Comparison of ENCODE assay signal across 9 mouse cellular contexts in the genomic region with DNA sequence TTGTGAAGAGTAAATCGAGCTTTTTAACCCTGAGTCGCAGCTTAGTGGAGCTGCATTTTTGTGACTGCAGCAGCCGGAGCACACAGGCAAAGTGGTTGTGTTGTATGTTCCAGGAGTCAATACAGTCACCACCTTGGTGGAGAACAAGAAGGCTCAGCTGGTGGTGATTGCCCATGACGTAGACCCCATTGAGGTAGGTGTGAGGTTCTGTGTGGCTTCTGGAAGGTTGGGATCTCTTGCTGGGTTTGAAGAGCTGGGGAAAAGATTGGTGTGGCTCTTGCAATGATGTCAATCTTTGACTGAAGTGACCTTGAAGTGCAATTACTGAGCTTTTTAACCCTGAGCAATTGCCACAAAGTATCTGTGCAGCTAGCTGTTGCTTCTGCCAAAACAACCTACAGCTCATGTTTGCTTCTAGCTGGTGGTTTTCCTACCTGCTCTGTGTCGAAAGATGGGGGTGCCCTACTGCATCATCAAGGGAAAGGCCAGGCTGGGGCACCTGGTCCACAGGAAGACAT. TPM values are rescaled to one million over a fixed set of nuclear protein-coding genes. Genes with fewer than 3 reads are reported as not detected.
A peak's percentile ranks its signal among the peaks of the same experiment; 100 is the strongest.
DNase-seq lines count a peak whose midpoint lies in the region; ATAC-seq and TF ChIP-seq lines count a peak whose summit lies in the region.
"Had no signal": no experiment of that assay in that cellular context is flagged by ENCODE, and none has a peak within 500 bp of the region (broad histone marks: within the 10 kb centered on the region; RNA-seq: fewer than 3 reads in every experiment).

No protein-coding gene starts in this region.

- no peaks in the 10 kb centered on the region for H3K27me3 ChIP-seq in C2C12 (ENCODE audit: control insufficient read depth, insufficient read depth, insufficient read length)
- H3K27me3 ChIP-seq in forebrain, embryonic 16.5 days (replicated peaks; ENCODE audit: control insufficient read depth, insufficient read depth, low read length), result no peaks in the 10 kb centered on the region
- H3K27me3 ChIP-seq in liver, embryonic 13.5 days, result no peaks in the 10 kb centered on the region

- H3ac ChIP-seq in C2C12 (ENCODE audit: control insufficient read depth, insufficient read length, low read depth), result peak overlapping the region; percentile 93

- H3K9ac ChIP-seq in forebrain, embryonic 16.5 days (replicated peaks; ENCODE audit: low read depth, low read length), result peak overlapping the region; percentile 84
- H3K9ac ChIP-seq in liver, embryonic 13.5 days, result peak overlapping the region; percentile 98

- 65% methylated on average over 5 of the region's 5 CpGs for WGBS in forebrain, embryonic 16.5 days
- WGBS in liver, embryonic 13.5 days (ENCODE audit: insufficient replicate concordance), result 43% methylated on average over 5 of the region's 5 CpGs

- H3K36me3 ChIP-seq in C2C12 (ENCODE audit: control insufficient read depth, insufficient read depth), result peaks cover 65% of the 10 kb centered on the region
- peaks cover 35% of the 10 kb centered on the region for H3K36me3 ChIP-seq in forebrain, embryonic 16.5 days (ENCODE audit: control insufficient read depth, insufficient read depth)
- peaks cover 54% of the 10 kb centered on the region for H3K36me3 ChIP-seq in liver, embryonic 13.5 days

- intact Hi-C loops in left cerebral cortex, postnatal 10 days (cut with DNase I), result no loop called here

- no peak overlapping the region for H3K27ac ChIP-seq in forebrain, embryonic 16.5 days (ENCODE audit: low read length)
- peak overlapping the region; percentile 90 for H3K27ac ChIP-seq in liver, embryonic 13.5 days

- H3K4me3 ChIP-seq in C2C12 (ENCODE audit: insufficient read depth, poor library complexity, severe bottlenecking), result peak overlapping the region; percentile 78
- H3K4me3 ChIP-seq in forebrain, embryonic 16.5 days (replicated peaks; ENCODE audit: low read length), result peak overlapping the region; percentile 84
- peak overlapping the region; percentile 77 for H3K4me3 ChIP-seq in liver, embryonic 13.5 days (replicated peaks)

- ATAC-seq in forebrain, embryonic 16.5 days, result no peak
- ATAC-seq in liver, embryonic 13.5 days (ENCODE audit: low read depth), result no peak

- H3K4me2 ChIP-seq in forebrain, embryonic 16.5 days (ENCODE audit: low read length), result peak overlapping the region; percentile 98
- peak overlapping the region; percentile 97 for H3K4me2 ChIP-seq in liver, embryonic 13.5 days

- H3K4me1 ChIP-seq in forebrain, embryonic 16.5 days (replicated peaks; ENCODE audit: control insufficient read depth, insufficient read depth, low read length), result peaks cover 48% of the 10 kb centered on the region
- peaks cover 82% of the 10 kb centered on the region for H3K4me1 ChIP-seq in liver, embryonic 13.5 days (replicated peaks)

- TF ChIP-seq CTCF in C2C12 (IDR thresholded peaks at IDR 0.05; ENCODE audit: control insufficient read depth, insufficient read depth, insufficient read length), result no peak

- H3K79me2 ChIP-seq in C2C12 (ENCODE audit: control insufficient read depth, insufficient read depth), result peaks cover 100% of the 10 kb centered on the region

- no peaks in the 10 kb centered on the region for H3K9me3 ChIP-seq in forebrain, embryonic 16.5 days (ENCODE audit: control insufficient read depth, low read length)
- H3K9me3 ChIP-seq in liver, embryonic 13.5 days (replicated peaks), result no peaks in the 10 kb centered on the region

- DNase-seq in cerebellum, adult 9-11 months, result peak; percentile 32
- no peak for DNase-seq in cerebellum, adult 11 months
- no peak for DNase-seq in liver, embryonic 13.5 days
- DNase-seq in natural killer cell, adult 2 months (ENCODE audit: low spot score in 2 of 2), result no peak
- DNase-seq in left cerebral cortex, postnatal 10 days (ENCODE audit: extremely low spot score in 1 of 2, low spot score in 2 of 2), result no peak
- no peak for DNase-seq in adrenal gland, postnatal 10 days
- DNase-seq: cerebellum, adult 2 months had no signal

- peaks cover 74% of the 10 kb centered on the region for H3K79me3 ChIP-seq in C2C12 (ENCODE audit: low read depth)

TF ChIP-seq in C2C12, 6 proteins besides CTCF, POLR2A, EP300 and RAD21:
- TF ChIP-seq MYOD1 (IDR thresholded peaks at IDR 0.05; ENCODE audit: control insufficient read depth, insufficient read length, low read depth) (no peak), USF1 (IDR thresholded peaks at IDR 0.05; ENCODE audit: low read depth) (no peak), MAX (IDR thresholded peaks at IDR 0.05) (no peak), FOSL1 (IDR thresholded peaks at IDR 0.05; ENCODE audit: insufficient read depth, low read length, poor library complexity, severe bottlenecking) (no peak), MYOG (IDR thresholded peaks at IDR 0.05; ENCODE audit: control insufficient read depth, extremely low read depth, insufficient read length) (no peak), CEBPB (IDR thresholded peaks at IDR 0.05; ENCODE audit: low read depth) (no peak)
TF ChIP-seq in C2C12: peak in this region for 0.

RNA-seq across cellular contexts. Expression of gene Rpl7a, which starts 1.7 kb away (rescaled TPM):
- polyA plus RNA-seq in C2C12 (2012; fragmentation: generic; extraction: Trizol), result 3,080 TPM
- polyA plus RNA-seq in forebrain, embryonic 16.5 days (2015; fragmentation: Nextera tagmentation; extraction: Ambion mirVana), result 494 and 501 TPM in 2 replicates
- polyA plus RNA-seq in liver, embryonic 13.5 days (2015; fragmentation: Nextera tagmentation; extraction: Ambion mirVana), result 557 and 577 TPM in 2 replicates
- 100 to 1,000 TPM; 311 to 325 TPM for total RNA-seq in left cerebral cortex, postnatal 10 days (2021)
- total RNA-seq in adrenal gland, postnatal 10 days (2021), result 100 to 1,000 TPM; 516 to 520 TPM

RNA-seq across cellular contexts. Expression of gene Med22, which starts 1.8 kb away (rescaled TPM):
- polyA plus RNA-seq in C2C12 (2012; fragmentation: generic; extraction: Trizol), result 71.0 TPM
- 177 and 180 TPM in 2 replicates for polyA plus RNA-seq in forebrain, embryonic 16.5 days (2015; fragmentation: Nextera tagmentation; extraction: Ambion mirVana)
- polyA plus RNA-seq in liver, embryonic 13.5 days (2015; fragmentation: Nextera tagmentation; extraction: Ambion mirVana), result 24.6 and 25.9 TPM in 2 replicates
- total RNA-seq in left cerebral cortex, postnatal 10 days (2021), result 10 to 100 TPM; 44.3 TPM
- total RNA-seq in adrenal gland, postnatal 10 days (2021), result 10 to 100 TPM; 49.3 to 50.2 TPM

RNA-seq across cellular contexts. Expression of gene Surf2, which starts 3.9 kb away (rescaled TPM):
- polyA plus RNA-seq in C2C12 (2012; fragmentation: generic; extraction: Trizol), result 42.6 TPM
- polyA plus RNA-seq in forebrain, embryonic 16.5 days (2015; fragmentation: Nextera tagmentation; extraction: Ambion mirVana), result 59.7 and 62.0 TPM in 2 replicates
- 36.6 and 41.6 TPM in 2 replicates for polyA plus RNA-seq in liver, embryonic 13.5 days (2015; fragmentation: Nextera tagmentation; extraction: Ambion mirVana)
- total RNA-seq in left cerebral cortex, postnatal 10 days (2021), result 10 to 100 TPM; 35.2 to 36.0 TPM
- 10 to 100 TPM; 27.1 to 29.8 TPM for total RNA-seq in adrenal gland, postnatal 10 days (2021)

RNA-seq across cellular contexts. Expression of gene Surf1, which starts 4.0 kb away (rescaled TPM):
- 40.8 TPM for polyA plus RNA-seq in C2C12 (2012; fragmentation: generic; extraction: Trizol)
- 69.9 and 82.1 TPM in 2 replicates for polyA plus RNA-seq in forebrain, embryonic 16.5 days (2015; fragmentation: Nextera tagmentation; extraction: Ambion mirVana)
- polyA plus RNA-seq in liver, embryonic 13.5 days (2015; fragmentation: Nextera tagmentation; extraction: Ambion mirVana), result 39.7 and 43.6 TPM in 2 replicates
- total RNA-seq in left cerebral cortex, postnatal 10 days (2021), result 10 to 100 TPM; 90.8 to 97.8 TPM
- total RNA-seq in adrenal gland, postnatal 10 days (2021), result 10 to 100 TPM; 78.4 to 81.5 TPM

RNA-seq across cellular contexts. Expression of gene Surf6, which starts 9.6 kb away (rescaled TPM):
- 20.1 TPM for polyA plus RNA-seq in C2C12 (2012; fragmentation: generic; extraction: Trizol)
- 29.1 and 32.1 TPM in 2 replicates for polyA plus RNA-seq in forebrain, embryonic 16.5 days (2015; fragmentation: Nextera tagmentation; extraction: Ambion mirVana)
- polyA plus RNA-seq in liver, embryonic 13.5 days (2015; fragmentation: Nextera tagmentation; extraction: Ambion mirVana), result 14.8 and 17.8 TPM in 2 replicates
- 10 to 100 TPM; 30.9 to 32.0 TPM for total RNA-seq in left cerebral cortex, postnatal 10 days (2021)
- 10 to 100 TPM; 23.1 to 24.8 TPM for total RNA-seq in adrenal gland, postnatal 10 days (2021)
